Mouse (Mus musculus): ENCODE measurements around the gene Tfb2m.

DNA sequence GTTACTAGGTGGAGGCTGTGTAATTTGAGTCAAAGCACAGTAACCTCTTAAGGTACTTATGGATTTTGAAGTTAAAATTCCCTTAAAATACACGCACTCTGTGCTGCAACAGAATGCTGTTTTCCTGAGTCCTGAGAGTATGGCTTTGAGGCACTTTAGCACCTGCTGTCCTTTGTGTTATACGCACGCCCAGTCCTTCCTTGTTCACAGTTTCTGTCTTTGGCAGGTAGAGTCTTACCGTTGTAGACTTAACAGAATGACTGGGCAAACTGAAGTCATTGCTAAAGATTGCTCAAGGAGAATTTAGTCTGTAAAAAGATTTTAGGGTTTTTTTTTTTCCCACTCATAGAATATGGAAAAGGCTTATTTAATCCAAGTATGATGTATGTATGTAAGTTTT is 5.9 kb upstream of the Tfb2m start:
- TF ChIP-seq POLR2A (IDR thresholded peaks at IDR 0.05; ENCODE audit: borderline replicate concordance, extremely low read depth, insufficient read depth, insufficient read length, poor library complexity, severe bottlenecking) (no peak), CTCF (IDR thresholded peaks at IDR 0.05; ENCODE audit: borderline replicate concordance, extremely low read depth, insufficient read depth, insufficient read length) (no peak)

Data from brain, embryonic 14.5 days (tissue).